Mouse (Mus musculus): Measurements from ENCODE around the gene AW551984.

- TF ChIP-seq POLR2A (IDR thresholded peaks at IDR 0.05; ENCODE audit: low read depth, low read length) (no peak), CTCF (IDR thresholded peaks at IDR 0.05; ENCODE audit: extremely low read depth, insufficient read depth, insufficient read length, insufficient replicate concordance) (no peak)
These were observed 46.5 kb downstream of the AW551984 start for GRCm38 (mm10) chr9:39557529-39558348.

Measured in spleen, adult 2 months (tissue).